Mouse (Mus musculus): ENCODE measurements at regions not wholly inside any gene's neighbourhood (a gene's known extent, or its start where the extent isn't known, plus 50 kb on each side); places are given as distances from the start of the nearest gene placed in this dataset.
A peak's percentile ranks its signal among the peaks of the same experiment; 100 is the strongest.

DNA sequence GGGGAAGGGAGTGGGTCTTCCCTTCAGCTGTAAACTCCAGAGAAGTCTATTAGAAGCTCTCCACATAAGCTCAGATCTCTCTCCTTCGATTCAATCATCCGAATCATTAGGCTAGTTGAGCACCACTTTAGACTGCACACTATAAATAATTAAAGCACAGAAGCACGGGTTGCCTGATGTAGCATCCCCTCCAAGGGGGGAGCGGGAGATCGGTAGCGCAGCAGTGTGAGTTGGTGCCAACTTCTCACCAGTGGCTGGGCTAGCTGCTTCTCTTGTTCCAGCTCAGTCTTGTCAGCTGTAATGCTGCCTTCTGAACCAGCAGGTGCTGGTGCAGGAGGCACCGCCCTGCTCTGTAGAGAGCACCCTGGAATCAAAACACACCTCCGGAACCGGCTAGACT lies 78.6 kb downstream of the A830031A19Rik start:
- no peak for DNase-seq

DNA sequence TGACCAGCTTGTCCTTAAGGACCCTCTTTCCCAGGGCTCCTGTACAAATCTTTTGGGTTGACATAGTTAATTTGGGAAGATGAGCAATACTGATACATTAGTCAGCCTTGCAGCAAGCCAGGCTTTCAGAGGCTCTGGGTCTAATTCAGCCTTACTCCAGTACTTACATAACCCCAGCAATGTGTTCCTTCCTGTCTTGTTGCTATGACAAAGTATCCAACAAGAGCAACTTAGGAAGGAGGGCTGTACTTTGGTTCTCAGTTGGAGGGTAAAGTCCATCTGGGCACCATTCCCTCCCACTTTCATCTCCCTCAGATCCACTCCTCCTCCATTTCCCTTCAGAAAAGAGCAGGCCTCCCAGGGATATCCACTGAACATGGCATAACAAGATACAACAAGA lies 80.7 kb downstream of the A830031A19Rik start:
- DNase-seq = no peak

DNA sequence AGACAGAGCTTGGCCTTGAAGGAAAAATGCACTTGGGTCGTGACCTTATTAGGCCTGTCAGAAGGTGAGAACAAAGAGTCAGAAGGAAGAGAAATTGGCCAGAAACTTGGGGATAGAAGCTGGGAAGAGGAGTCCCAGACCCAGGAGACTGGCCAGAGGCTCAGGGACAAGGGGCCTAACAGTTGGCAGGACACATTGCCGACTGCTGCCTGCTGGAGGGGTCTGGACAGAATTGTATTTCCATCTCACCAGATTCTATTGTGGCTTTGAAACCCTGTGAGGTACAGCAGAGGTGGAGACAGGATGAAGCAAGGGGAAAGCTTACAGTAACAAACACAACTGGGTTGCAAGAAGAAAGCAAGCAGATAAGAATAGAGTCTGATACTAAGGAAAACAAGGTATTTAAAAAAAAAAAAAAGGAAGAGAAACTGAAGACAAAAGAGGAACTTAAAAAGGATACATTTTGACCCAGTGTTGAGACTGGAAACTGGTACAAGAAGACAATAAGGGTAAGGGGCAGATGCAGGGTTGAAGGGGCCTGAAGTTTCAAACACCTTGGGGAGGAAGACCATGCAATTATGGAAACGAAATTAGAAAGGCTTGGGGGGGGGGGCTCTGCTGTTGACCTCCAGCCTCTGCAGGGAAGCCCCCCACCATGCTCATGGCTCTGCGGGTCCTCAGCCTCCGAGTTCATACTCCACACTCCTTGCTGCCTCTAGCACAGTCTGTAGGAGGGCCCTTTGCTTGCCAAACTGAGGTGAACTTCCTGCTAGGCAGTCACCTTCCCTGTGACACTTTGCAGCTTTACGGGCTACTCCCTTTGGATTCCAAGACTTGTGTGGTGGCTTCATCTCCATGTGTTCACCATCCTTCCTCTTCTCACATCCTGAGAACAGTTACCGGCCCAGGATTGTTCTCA lies 87.1 kb downstream of the A830031A19Rik start:
- DNase-seq = no peak

DNA sequence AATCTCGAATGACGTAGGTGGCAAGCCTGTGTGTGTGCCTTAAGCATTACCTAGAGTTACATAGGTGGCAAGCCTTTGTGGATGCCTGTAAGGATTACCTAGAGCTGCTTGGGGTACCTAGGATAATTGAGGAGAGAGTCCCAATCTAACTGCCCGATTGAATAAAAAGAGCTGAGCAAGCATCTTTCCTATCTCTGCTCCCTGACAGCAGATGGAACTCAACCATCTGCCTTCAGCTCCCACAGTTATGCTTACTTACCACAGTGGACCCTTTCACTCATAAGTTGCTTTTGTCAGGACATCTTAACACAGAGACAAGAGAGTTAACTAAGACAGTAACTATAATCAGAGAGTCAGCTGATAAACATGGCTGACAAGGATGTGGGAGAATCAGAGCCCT lies 89.6 kb downstream of the A830031A19Rik start:
- no peak for DNase-seq

DNA sequence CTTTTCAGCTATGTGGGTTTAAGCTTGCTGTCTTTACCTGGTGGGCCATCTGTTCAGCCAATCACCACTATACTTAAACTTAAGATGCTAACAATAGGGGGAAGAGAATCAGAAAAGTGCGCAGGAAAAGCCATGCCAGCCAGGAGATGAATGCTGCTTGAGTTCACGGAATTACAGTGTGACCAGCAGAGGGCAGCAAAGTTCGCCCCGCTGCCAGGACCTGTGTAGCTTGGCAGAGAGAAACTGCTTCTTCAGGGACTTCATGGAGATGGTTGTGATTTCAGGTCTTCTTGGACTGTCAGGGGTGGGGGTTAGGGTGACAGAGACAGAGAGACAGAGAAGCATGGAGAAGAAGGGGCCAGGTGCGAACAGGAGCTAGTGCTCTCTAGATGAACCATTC lies 84.3 kb upstream of the Papolg start:
- DNase-seq = peak; percentile 67

DNA sequence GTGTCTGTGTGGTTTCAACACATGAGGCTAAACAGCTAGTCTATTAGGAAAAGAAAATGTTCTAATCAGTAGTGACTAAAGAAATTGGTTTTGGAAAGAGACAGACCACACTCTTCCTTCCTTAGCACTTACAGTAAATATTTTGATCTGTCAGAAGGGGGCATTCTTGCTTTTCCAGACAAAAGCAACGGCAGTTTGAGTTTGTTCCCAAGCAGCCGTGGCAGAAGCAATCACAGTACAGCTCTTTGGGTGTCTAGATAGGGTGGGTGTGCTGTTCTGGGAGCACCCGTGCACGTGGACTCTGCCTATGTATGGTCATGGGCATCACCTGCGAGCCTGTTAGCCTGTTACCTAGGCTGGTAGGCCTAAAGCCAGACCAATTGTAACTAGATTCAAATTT lies 83.2 kb upstream of the Papolg start:
- DNase-seq = no peak

DNA sequence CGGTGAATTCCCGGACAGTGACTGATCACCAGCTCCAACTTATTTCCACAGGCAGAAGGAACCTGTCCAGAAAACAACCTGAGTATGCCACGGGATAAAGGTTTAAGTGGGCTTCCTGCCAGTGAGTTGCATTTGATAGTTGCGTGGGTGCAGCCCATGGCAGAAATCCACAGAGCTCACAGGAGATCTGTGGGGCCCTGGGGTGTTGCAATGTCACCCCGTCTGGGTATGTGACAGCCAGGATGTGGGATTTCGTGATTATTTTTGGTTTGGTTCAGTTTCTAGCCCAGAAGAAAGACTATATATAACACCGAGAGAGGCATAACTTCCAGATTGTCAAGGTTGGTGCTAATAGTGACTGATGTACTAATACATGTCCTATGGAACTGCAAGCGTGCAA lies 82.0 kb upstream of the Papolg start:
- DNase-seq = no peak

DNA sequence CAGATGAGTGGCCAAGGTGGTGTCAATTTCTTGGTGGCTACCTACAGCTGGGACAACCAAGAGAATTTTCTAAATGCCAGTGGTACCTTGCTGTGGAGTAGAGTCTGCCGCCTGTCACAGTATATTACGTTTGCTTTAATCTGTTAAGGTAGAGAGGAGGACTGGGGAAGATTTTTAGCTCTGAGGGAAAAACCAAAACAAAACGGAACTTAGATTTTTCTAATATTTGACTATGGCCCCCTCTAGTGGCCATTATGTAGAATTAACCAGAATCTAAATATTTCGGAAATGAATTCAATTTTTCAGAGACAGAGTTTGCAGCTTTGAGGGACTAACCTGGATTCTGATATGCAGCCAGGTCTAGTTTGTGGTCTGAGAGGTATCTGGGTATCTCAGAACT lies 59.3 kb upstream of the Papolg start:
- DNase-seq = no peak

DNA sequence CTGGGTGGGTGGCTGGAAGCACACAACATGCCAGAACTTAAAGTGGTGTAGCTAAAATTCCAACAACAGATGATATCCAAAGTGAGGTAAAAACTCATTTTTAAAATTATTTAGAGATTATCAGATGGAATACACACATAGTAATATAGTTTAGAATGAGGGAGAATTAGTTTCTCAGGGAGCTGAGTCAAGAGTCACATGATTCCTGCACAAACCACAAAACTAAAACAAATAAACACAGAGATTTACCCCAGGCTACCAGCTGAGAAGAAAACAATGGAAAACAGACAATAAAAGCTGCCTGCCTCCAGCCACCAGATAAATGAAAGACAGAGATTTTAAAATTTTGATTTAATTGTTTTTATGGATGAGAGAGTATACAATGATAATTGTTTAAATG lies 50.9 kb upstream of the Papolg start:
- DNase-seq = no peak

All from adrenal gland, adult 2 months (tissue).